Mouse (Mus musculus): ENCODE measurements around the gene Snd1. TPM values are rescaled to one million over a fixed set of nuclear protein-coding genes. Genes with fewer than 3 reads are reported as not detected.

Snd1 gene
- polyA plus RNA-seq, 1 experiment: 190 TPM

DNA sequence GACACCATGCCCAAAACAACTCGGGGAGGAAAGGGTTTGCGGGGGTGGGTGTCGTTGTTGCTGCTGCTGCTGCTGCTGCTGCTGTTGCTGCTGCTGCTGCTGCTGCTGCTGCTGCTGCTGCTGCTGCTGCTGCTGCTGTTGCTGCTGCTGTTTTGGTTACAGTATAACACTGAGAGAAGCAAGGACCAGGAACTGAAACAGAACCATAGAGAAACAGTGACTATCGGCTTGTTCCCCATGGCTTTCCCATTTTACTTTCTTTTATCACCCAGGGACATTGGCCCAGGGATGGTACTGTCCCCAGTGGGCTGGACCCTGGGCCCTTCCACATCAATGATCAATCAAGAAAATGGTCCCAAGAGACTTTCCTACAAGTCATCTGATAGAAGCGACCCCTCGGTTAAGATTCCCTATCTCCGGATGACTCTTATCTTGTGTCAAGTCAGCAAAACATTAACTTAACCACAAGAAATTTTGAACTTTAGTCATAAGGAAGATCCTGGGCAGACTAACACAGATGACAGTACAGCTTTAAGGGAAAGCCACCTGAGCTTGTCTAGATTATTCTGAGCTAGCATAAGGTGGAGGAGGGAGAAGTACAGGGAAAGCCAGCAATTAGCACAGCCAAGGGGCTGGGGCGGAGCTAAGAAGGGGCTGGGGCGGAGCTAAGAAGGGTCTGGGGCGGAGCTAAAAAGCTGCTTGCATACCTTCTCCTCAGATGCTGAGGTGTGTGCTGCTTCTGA lies 44.0 kb upstream of the Snd1 start:
- Histone ChIP-seq H3K4me2 (ENCODE audit: low read depth) (no peak overlapping the region), H3ac (ENCODE audit: control insufficient read depth, insufficient read length) (no peak overlapping the region), H3K79me2 (ENCODE audit: control insufficient read depth, insufficient read depth) (no peaks in the 10 kb centered on the region), H3K36me3 (ENCODE audit: control insufficient read depth, insufficient read depth) (no peaks in the 10 kb centered on the region), H3K4me3 (no peak overlapping the region), H3K27me3 (ENCODE audit: control insufficient read depth, insufficient read depth, insufficient read length) (no peaks in the 10 kb centered on the region)
- TF ChIP-seq MYOD1 (IDR thresholded peaks at IDR 0.05; ENCODE audit: control insufficient read depth in 1 of 3, insufficient read length in 2 of 3, low read depth in 2 of 3) (no peak), E2F4 (IDR thresholded peaks at IDR 0.05; ENCODE audit: insufficient read depth) (no peak), TCF3 (IDR thresholded peaks at IDR 0.05; ENCODE audit: insufficient read length, low read depth) (no peak), MAX (IDR thresholded peaks at IDR 0.05; ENCODE audit: low read depth) (no peak), POLR2A (IDR thresholded peaks at IDR 0.05; ENCODE audit: insufficient read length, low read depth) (no peak), USF1 (IDR thresholded peaks at IDR 0.05; ENCODE audit: low read depth) (no peak), SRF (IDR thresholded peaks at IDR 0.05; ENCODE audit: control insufficient read depth, insufficient read length, low read depth) (no peak), POLR2AphosphoS2 (IDR thresholded peaks at IDR 0.05; ENCODE audit: insufficient read length, low read depth) (no peak), MYOG (IDR thresholded peaks at IDR 0.05; ENCODE audit: control insufficient read depth in 1 of 3, insufficient read depth in 1 of 3, insufficient read length in 2 of 3, low read depth in 2 of 3) (no peak), REST (IDR thresholded peaks at IDR 0.05; ENCODE audit: insufficient read depth, insufficient read length) (no peak), CEBPB (IDR thresholded peaks at IDR 0.05; ENCODE audit: insufficient read depth, poor library complexity, severe bottlenecking) (no peak), TCF12 (IDR thresholded peaks at IDR 0.05; ENCODE audit: insufficient read depth, poor library complexity, severe bottlenecking) (no peak)

GRCm38 (mm10) chr6:28431538-28431855 lies 43.4 kb upstream of the Snd1 start:
- no peak overlapping the region for H3ac ChIP-seq (ENCODE audit: control insufficient read depth, insufficient read length)
- H3K4me2 ChIP-seq (ENCODE audit: low read depth): no peak overlapping the region
- no peak for TF ChIP-seq POLR2A (IDR thresholded peaks at IDR 0.05; ENCODE audit: insufficient read length, low read depth)
- no peak for TF ChIP-seq E2F4 (IDR thresholded peaks at IDR 0.05; ENCODE audit: insufficient read depth)
- TF ChIP-seq SRF (IDR thresholded peaks at IDR 0.05; ENCODE audit: control insufficient read depth, insufficient read length, low read depth): no peak
- TF ChIP-seq REST (IDR thresholded peaks at IDR 0.05; ENCODE audit: insufficient read depth, insufficient read length): no peak
- no peak for TF ChIP-seq CEBPB (IDR thresholded peaks at IDR 0.05; ENCODE audit: insufficient read depth, poor library complexity, severe bottlenecking)
- no peak for TF ChIP-seq USF1 (IDR thresholded peaks at IDR 0.05; ENCODE audit: low read depth)
- no peak for TF ChIP-seq TCF12 (IDR thresholded peaks at IDR 0.05; ENCODE audit: insufficient read depth, poor library complexity, severe bottlenecking)
- no peaks in the 10 kb centered on the region for H3K79me2 ChIP-seq (ENCODE audit: control insufficient read depth, insufficient read depth)
- no peaks in the 10 kb centered on the region for H3K36me3 ChIP-seq (ENCODE audit: control insufficient read depth, insufficient read depth)
- H3K4me3 ChIP-seq: no peak overlapping the region
- H3K27me3 ChIP-seq (ENCODE audit: control insufficient read depth, insufficient read depth, insufficient read length): no peaks in the 10 kb centered on the region

DNA sequence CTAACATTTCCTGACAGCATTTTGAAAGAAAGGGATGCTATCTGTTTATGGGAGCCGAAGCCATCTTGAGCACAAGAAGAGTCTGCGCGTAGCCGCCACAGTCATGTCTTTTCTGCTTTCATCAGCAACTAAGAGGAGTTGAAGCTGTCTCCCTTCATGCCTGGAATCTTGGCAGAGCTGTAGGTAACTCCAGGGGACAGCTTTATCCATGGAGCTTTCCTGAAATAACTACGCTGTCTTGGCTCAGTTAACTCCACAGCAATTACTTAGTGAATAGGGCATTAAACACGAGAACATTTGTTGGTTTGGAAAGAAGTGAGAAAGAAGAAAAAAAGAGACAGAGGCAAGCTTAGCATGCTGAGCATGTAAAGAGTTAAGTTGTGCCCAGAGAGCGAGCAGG lies 27.0 kb upstream of the Snd1 start:
- no peak overlapping the region for H3K4me2 ChIP-seq (ENCODE audit: low read depth)
- H3K4me3 ChIP-seq: no peak overlapping the region
- no peaks in the 10 kb centered on the region for H3K36me3 ChIP-seq (ENCODE audit: control insufficient read depth, insufficient read depth)
- TF ChIP-seq SRF (IDR thresholded peaks at IDR 0.05; ENCODE audit: control insufficient read depth, insufficient read length, low read depth): no peak
- no peak for TF ChIP-seq POLR2AphosphoS2 (IDR thresholded peaks at IDR 0.05; ENCODE audit: insufficient read length, low read depth)
- no peak for TF ChIP-seq MYOD1 (IDR thresholded peaks at IDR 0.05; ENCODE audit: control insufficient read depth in 1 of 3, insufficient read length in 2 of 3, low read depth in 2 of 3)
- no peak for TF ChIP-seq REST (IDR thresholded peaks at IDR 0.05; ENCODE audit: insufficient read depth, insufficient read length)
- TF ChIP-seq USF1 (IDR thresholded peaks at IDR 0.05; ENCODE audit: low read depth): no peak
- H3K79me2 ChIP-seq (ENCODE audit: control insufficient read depth, insufficient read depth): no peaks in the 10 kb centered on the region
- peaks cover 58% of the 10 kb centered on the region for H3K27me3 ChIP-seq (ENCODE audit: control insufficient read depth, insufficient read depth, insufficient read length)
- no peak overlapping the region for H3ac ChIP-seq (ENCODE audit: control insufficient read depth, insufficient read length)

DNA sequence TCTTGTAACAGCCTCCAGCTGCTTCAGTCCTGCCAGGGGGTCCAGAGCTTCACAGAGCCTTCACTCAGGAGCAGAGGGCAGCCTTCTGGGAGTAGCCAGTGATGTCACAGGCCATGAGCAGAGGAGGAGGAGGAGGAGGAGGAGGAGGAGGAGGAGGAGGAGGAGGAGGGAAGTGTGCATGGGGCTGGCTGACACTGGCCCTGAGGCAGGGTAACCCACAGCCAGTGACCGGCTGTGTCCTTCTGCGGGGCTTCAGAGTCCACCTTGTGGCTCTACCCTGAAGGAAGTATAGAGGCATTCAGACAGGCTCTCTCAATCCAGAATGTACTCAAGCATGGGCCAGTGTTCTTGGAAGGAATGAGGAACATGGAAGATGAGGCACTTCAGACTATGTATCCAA lies 25.7 kb upstream of the Snd1 start, which contains the start of gene Pax4:
TSS of gene Pax4 (minus strand) at position 101 of the 400 bp plus-strand sequence.
- Histone ChIP-seq H3K36me3 (ENCODE audit: control insufficient read depth, insufficient read depth) (no peaks in the 10 kb centered on the region), H3K79me2 (ENCODE audit: control insufficient read depth, insufficient read depth) (no peaks in the 10 kb centered on the region), H3K27me3 (ENCODE audit: control insufficient read depth, insufficient read depth, insufficient read length) (peaks cover 61% of the 10 kb centered on the region), H3K4me3 (no peak within 1 kb of the TSS), H3ac (ENCODE audit: control insufficient read depth, insufficient read length) (no peak within 1 kb of the TSS), H3K4me2 (ENCODE audit: low read depth) (no peak within 1 kb of the TSS)
- no peak for TF ChIP-seq SRF (IDR thresholded peaks at IDR 0.05; ENCODE audit: control insufficient read depth, insufficient read length, low read depth)
- TF ChIP-seq TCF3 (IDR thresholded peaks at IDR 0.05; ENCODE audit: insufficient read length, low read depth): no peak
- TF ChIP-seq MAX (IDR thresholded peaks at IDR 0.05; ENCODE audit: low read depth): no peak
- no peak for TF ChIP-seq REST (IDR thresholded peaks at IDR 0.05; ENCODE audit: insufficient read depth, insufficient read length)
- TF ChIP-seq MYOD1 (IDR thresholded peaks at IDR 0.05; ENCODE audit: control insufficient read depth in 1 of 3, insufficient read length in 2 of 3, low read depth in 2 of 3): no peak
- no peak for TF ChIP-seq POLR2AphosphoS2 (IDR thresholded peaks at IDR 0.05; ENCODE audit: insufficient read length, low read depth)
- TF ChIP-seq CEBPB (IDR thresholded peaks at IDR 0.05; ENCODE audit: insufficient read depth, poor library complexity, severe bottlenecking): no peak
- TF ChIP-seq E2F4 (IDR thresholded peaks at IDR 0.05; ENCODE audit: insufficient read depth): no peak
- no peak for TF ChIP-seq MYOG (IDR thresholded peaks at IDR 0.05; ENCODE audit: control insufficient read depth in 1 of 3, insufficient read depth in 1 of 3, insufficient read length in 2 of 3, low read depth in 2 of 3)
- no peak for TF ChIP-seq USF1 (IDR thresholded peaks at IDR 0.05; ENCODE audit: low read depth)
- TF ChIP-seq POLR2A (IDR thresholded peaks at IDR 0.05; ENCODE audit: insufficient read length, low read depth): no peak
- no peak for TF ChIP-seq TCF12 (IDR thresholded peaks at IDR 0.05; ENCODE audit: insufficient read depth, poor library complexity, severe bottlenecking)

DNA sequence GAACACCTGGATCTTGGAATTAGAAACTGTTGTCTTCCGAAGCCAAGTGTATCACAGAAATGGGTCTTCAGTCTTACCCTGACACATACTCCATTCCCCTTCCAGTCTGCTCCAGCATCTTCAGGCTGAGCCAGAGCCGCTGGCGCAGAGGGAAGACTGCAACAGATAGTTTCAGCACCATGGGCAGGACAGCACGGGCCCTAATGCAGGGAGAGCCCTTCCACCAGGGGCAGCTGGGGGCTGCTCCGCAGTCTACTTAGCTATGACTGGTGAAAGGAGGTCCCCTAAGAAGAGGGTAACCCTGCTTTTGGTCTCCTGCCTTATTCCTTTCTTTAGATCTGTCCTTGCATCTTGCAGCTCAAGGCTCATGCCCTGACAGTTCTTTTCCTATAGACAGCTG lies 24.5 kb upstream of the Snd1 start:
- no peaks in the 10 kb centered on the region for H3K79me2 ChIP-seq (ENCODE audit: control insufficient read depth, insufficient read depth)
- H3K4me3 ChIP-seq: no peak overlapping the region
- TF ChIP-seq SRF (IDR thresholded peaks at IDR 0.05; ENCODE audit: control insufficient read depth, insufficient read length, low read depth) (no peak), REST (IDR thresholded peaks at IDR 0.05; ENCODE audit: insufficient read depth, insufficient read length) (peak; percentile 76), MYOD1 (IDR thresholded peaks at IDR 0.05; ENCODE audit: control insufficient read depth in 1 of 3, insufficient read length in 2 of 3, low read depth in 2 of 3) (no peak), USF1 (IDR thresholded peaks at IDR 0.05; ENCODE audit: low read depth) (no peak), TCF12 (IDR thresholded peaks at IDR 0.05; ENCODE audit: insufficient read depth, poor library complexity, severe bottlenecking) (no peak)
- H3ac ChIP-seq (ENCODE audit: control insufficient read depth, insufficient read length): no peak overlapping the region
- no peak overlapping the region for H3K4me2 ChIP-seq (ENCODE audit: low read depth)
- H3K36me3 ChIP-seq (ENCODE audit: control insufficient read depth, insufficient read depth): no peaks in the 10 kb centered on the region
- peaks cover 51% of the 10 kb centered on the region for H3K27me3 ChIP-seq (ENCODE audit: control insufficient read depth, insufficient read depth, insufficient read length)

Measured in myocyte (in vitro differentiated cells).